In the genomic region with DNA sequence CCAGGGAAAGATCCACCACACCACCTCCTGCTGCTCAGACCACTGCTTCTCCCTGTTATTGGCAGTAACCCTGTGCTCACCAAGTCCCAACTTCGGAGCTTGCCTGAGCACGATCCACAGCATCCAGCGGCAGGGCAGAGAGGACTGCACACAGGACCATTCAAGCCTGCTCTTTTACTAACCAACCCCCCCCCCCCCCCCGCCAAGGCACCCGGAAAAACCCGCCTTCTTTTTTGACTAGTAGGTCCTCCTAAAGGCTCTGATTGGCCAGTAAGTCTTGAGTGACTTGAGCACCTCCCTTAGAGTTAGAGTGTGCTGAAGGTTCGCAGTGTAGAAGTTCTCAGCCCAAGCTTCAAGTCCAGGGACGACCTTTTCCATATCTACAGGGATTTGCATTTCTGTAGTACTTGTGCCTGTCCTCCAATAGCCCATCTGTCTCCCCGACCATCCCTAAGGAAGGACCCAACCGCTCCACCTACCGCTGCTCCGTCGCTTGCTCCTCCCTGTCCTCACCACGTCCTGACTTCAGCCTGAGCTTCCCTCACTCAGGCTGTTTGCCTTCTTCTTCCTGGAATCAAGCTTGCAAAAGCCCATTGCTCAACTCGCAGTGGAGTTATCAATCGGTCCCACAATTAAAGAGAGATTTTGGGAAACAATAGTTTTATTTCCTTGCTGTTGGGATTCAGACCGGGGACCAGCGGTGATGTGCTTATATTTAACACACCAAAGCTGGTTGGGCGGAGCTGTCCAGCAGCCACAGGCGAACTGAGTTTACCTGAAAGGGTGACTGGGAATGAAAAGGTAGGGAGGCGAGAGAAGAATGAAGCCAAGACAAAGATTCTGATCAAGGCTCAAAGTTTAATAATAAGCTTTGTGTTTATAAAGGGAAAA, we compare ENCODE assay signal across 7 mouse cellular contexts. TPM values are rescaled to one million over a fixed set of nuclear protein-coding genes. Genes with fewer than 3 reads are reported as not detected.
A peak's percentile ranks its signal among the peaks of the same experiment; 100 is the strongest.
DNase-seq lines count a peak whose midpoint lies in the region; ATAC-seq and TF ChIP-seq lines count a peak whose summit lies in the region.

No protein-coding gene starts in this region.

- peaks cover 7% of the 10 kb centered on the region; the same call in 1 of the 2 replicates for H3K4me1 ChIP-seq in E14TG2a.4 (replicated peaks; ENCODE audit: low read depth, low read length)
- H3K4me1 ChIP-seq in heart, postnatal 0 days (ENCODE audit: control insufficient read depth, insufficient read depth), result no peaks in the 10 kb centered on the region
- H3K4me1 ChIP-seq in midbrain, embryonic 13.5 days (replicated peaks), result peaks cover 9% of the 10 kb centered on the region

- peak; percentile 63 for ATAC-seq in heart, postnatal 0 days (ENCODE audit: insufficient read depth, low read depth)
- peak; percentile 94 for ATAC-seq in midbrain, embryonic 13.5 days

- no peak for TF ChIP-seq EP300 in heart, postnatal 0 days (IDR thresholded peaks at IDR 0.05; ENCODE audit: low read depth)

- H3K27ac ChIP-seq in heart, postnatal 0 days (ENCODE audit: low read depth), result 0 out of 2 replicates have a peak overlapping the region, but pooled peaks have one; percentile 3
- no peak overlapping the region for H3K27ac ChIP-seq in layer of hippocampus, adult 2 months
- no peak overlapping the region for H3K27ac ChIP-seq in midbrain, embryonic 13.5 days

- H3K9ac ChIP-seq in heart, postnatal 0 days (replicated peaks; ENCODE audit: low read depth, low read length), result no peak overlapping the region
- peak overlapping the region; percentile 40; the same call in 1 of the 2 replicates for H3K9ac ChIP-seq in midbrain, embryonic 13.5 days (replicated peaks)

- H3K27me3 ChIP-seq in E14TG2a.4 (ENCODE audit: insufficient read depth, low read length), result no peaks in the 10 kb centered on the region
- no peaks in the 10 kb centered on the region for H3K27me3 ChIP-seq in heart, postnatal 0 days (ENCODE audit: control insufficient read depth, insufficient read depth, low read length)
- no peaks in the 10 kb centered on the region for H3K27me3 ChIP-seq in midbrain, embryonic 13.5 days

- H3K9me3 ChIP-seq in E14TG2a.4 (ENCODE audit: low read length), result peaks cover 20% of the 10 kb centered on the region
- H3K9me3 ChIP-seq in heart, postnatal 0 days (replicated peaks; ENCODE audit: control insufficient read depth, low read length), result no peaks in the 10 kb centered on the region
- H3K9me3 ChIP-seq in midbrain, embryonic 13.5 days, result no peaks in the 10 kb centered on the region

- peak overlapping the region; percentile 68 for H3K4me3 ChIP-seq in E14TG2a.4 (replicated peaks; ENCODE audit: low read length)
- H3K4me3 ChIP-seq in heart, postnatal 0 days (ENCODE audit: low read depth, low read length), result peak overlapping the region; percentile 45
- H3K4me3 ChIP-seq in layer of hippocampus, adult 2 months, result peak overlapping the region; percentile 49
- H3K4me3 ChIP-seq in midbrain, embryonic 13.5 days (replicated peaks), result peak overlapping the region; percentile 54

- WGBS in heart, postnatal 0 days, result 4% methylated on average over 21 of the region's 21 CpGs
- WGBS in midbrain, embryonic 13.5 days, result 2% methylated on average over 21 of the region's 21 CpGs

- no peak for TF ChIP-seq CTCF in E14TG2a.4 (conservative IDR thresholded peaks at IDR 0.05; ENCODE audit: low read length)
- TF ChIP-seq CTCF in heart, postnatal 0 days (IDR thresholded peaks at IDR 0.05; ENCODE audit: low read depth), result no peak
- TF ChIP-seq CTCF in layer of hippocampus, adult 2 months (conservative IDR thresholded peaks at IDR 0.05), result no peak

- peak overlapping the region; percentile 66 for H3K4me2 ChIP-seq in heart, postnatal 0 days (ENCODE audit: low read depth, low read length)
- peak overlapping the region; percentile 60 for H3K4me2 ChIP-seq in midbrain, embryonic 13.5 days (replicated peaks)

- no peaks in the 10 kb centered on the region for H3K36me3 ChIP-seq in E14TG2a.4 (ENCODE audit: insufficient read depth, low read length)
- no peaks in the 10 kb centered on the region for H3K36me3 ChIP-seq in heart, postnatal 0 days (replicated peaks; ENCODE audit: control insufficient read depth, insufficient read depth, low read length)
- no peaks in the 10 kb centered on the region for H3K36me3 ChIP-seq in midbrain, embryonic 13.5 days

- DNase-seq in WW6 (ENCODE audit: low read depth, low spot score), result peak; percentile 26
- DNase-seq in embryo, embryonic 10.5 days (ENCODE audit: low spot score), result peak; percentile 62
- peak; percentile 33 for DNase-seq in heart, postnatal 0 days (ENCODE audit: low spot score)
- peak in 1 of 2 experiments; percentile 13 for DNase-seq in layer of hippocampus, adult 2 months (ENCODE audit: low spot score in 2 of 2)
- DNase-seq in urinary bladder, postnatal 25 days (ENCODE audit: low spot score), result no peak

RNA-seq across cellular contexts. Expression of a gene that starts 12.9 kb away (rescaled TPM):
- not detected in 2 replicates for total RNA-seq in heart, postnatal 0 days (2014; rRNA removed; ENCODE audit: low replicate concordance)
- polyA plus RNA-seq in heart, postnatal 0 days (2015; fragmentation: Nextera tagmentation; extraction: Ambion mirVana), result not detected in 2 replicates
- not detected for total RNA-seq in layer of hippocampus, adult 2 months (2021)
- polyA plus RNA-seq in midbrain, embryonic 13.5 days (2015; fragmentation: Nextera tagmentation; extraction: Ambion mirVana), result not detected in 2 replicates
